Mouse (Mus musculus): ENCODE results near the gene Uaca. TPM values are rescaled to one million over a fixed set of nuclear protein-coding genes. Genes with fewer than 3 reads are reported as not detected.

Uaca gene
- polyA plus RNA-seq, 1 experiment from 2014 or later = 58.8 TPM

- Histone ChIP-seq H3K27ac (no peak overlapping the region), H3K4me2 (replicated peaks) (no peak overlapping the region), H3K4me3 (replicated peaks) (no peak overlapping the region), H3K9me3 (no peaks in the 10 kb centered on the region), H3K4me1 (replicated peaks) (0 out of 2 replicates have a peak, but pooled peaks cover 2% of the 10 kb centered on the region), H3K27me3 (replicated peaks) (no peaks in the 10 kb centered on the region), H3K9ac (no peak overlapping the region), H3K36me3 (peaks cover 27% of the 10 kb centered on the region)
- 87% methylated on average over 28 of the region's 28 CpGs for WGBS
- no peak for ATAC-seq
These were observed 76.7 kb downstream of the Uaca start for GRCm38 (mm10) chr9:60870919-60871503.

GRCm38 (mm10) chr9:60873257-60874054, 79.1 kb downstream of the Uaca start:
- H3K9ac ChIP-seq = no peak overlapping the region
- no peak overlapping the region for H3K4me3 ChIP-seq (replicated peaks)
- H3K9me3 ChIP-seq = no peaks in the 10 kb centered on the region
- ATAC-seq = no peak
- no peak overlapping the region for H3K4me2 ChIP-seq (replicated peaks)
- 79% methylated on average over 13 of the region's 13 CpGs for WGBS
- H3K4me1 ChIP-seq (replicated peaks) = 0 out of 2 replicates have a peak, but pooled peaks cover 2% of the 10 kb centered on the region
- no peaks in the 10 kb centered on the region for H3K27me3 ChIP-seq (replicated peaks)
- H3K36me3 ChIP-seq = peaks cover 30% of the 10 kb centered on the region
- H3K27ac ChIP-seq = peak overlapping the region; percentile 36; the same call in 1 of the 2 replicates

GRCm38 (mm10) chr9:60874055-60874392, 79.7 kb downstream of the Uaca start:
- Histone ChIP-seq H3K27me3 (replicated peaks) (no peaks in the 10 kb centered on the region), H3K4me1 (replicated peaks) (0 out of 2 replicates have a peak, but pooled peaks cover 2% of the 10 kb centered on the region), H3K4me3 (replicated peaks) (no peak overlapping the region), H3K9me3 (no peaks in the 10 kb centered on the region), H3K4me2 (replicated peaks) (no peak overlapping the region), H3K27ac (peak overlapping the region; percentile 36; the same call in 1 of the 2 replicates), H3K36me3 (peaks cover 33% of the 10 kb centered on the region), H3K9ac (no peak overlapping the region)
- ATAC-seq = peak; percentile 41; the same call in 1 of the 2 replicates
- whole genome bisulfite sequencing = 82% methylated on average over 8 of the region's 8 CpGs

GRCm38 (mm10) chr9:60876085-60876484, 81.7 kb downstream of the Uaca start:
- WGBS = 93% methylated on average over 9 of the region's 9 CpGs

GRCm38 (mm10) chr9:60876531-60876930, 82.2 kb downstream of the Uaca start:
- H3K9me3 ChIP-seq = no peaks in the 10 kb centered on the region
- no peak overlapping the region for H3K4me3 ChIP-seq (replicated peaks)
- no peaks in the 10 kb centered on the region for H3K27me3 ChIP-seq (replicated peaks)
- no peak overlapping the region for H3K27ac ChIP-seq
- H3K4me2 ChIP-seq (replicated peaks) = no peak overlapping the region
- 0 out of 2 replicates have a peak, but pooled peaks cover 2% of the 10 kb centered on the region for H3K4me1 ChIP-seq (replicated peaks)
- no peak overlapping the region for H3K9ac ChIP-seq
- peaks cover 24% of the 10 kb centered on the region for H3K36me3 ChIP-seq
- ATAC-seq = no peak
- 84% methylated on average over 8 of the region's 8 CpGs for WGBS

More at GRCm38 (mm10) chr9:60876085-60876484, 81.7 kb downstream of the Uaca start:
- no peaks in the 10 kb centered on the region for H3K27me3 ChIP-seq (replicated peaks)
- no peak overlapping the region for H3K4me3 ChIP-seq (replicated peaks)
- H3K4me2 ChIP-seq (replicated peaks) = no peak overlapping the region
- H3K27ac ChIP-seq = no peak overlapping the region
- H3K9ac ChIP-seq = no peak overlapping the region
- H3K9me3 ChIP-seq = no peaks in the 10 kb centered on the region
- ATAC-seq = no peak
- 0 out of 2 replicates have a peak, but pooled peaks cover 2% of the 10 kb centered on the region for H3K4me1 ChIP-seq (replicated peaks)
- peaks cover 29% of the 10 kb centered on the region for H3K36me3 ChIP-seq

GRCm38 (mm10) chr9:60878051-60878557, 83.8 kb downstream of the Uaca start:
- H3K4me2 ChIP-seq (replicated peaks) = no peak overlapping the region
- H3K9me3 ChIP-seq = no peaks in the 10 kb centered on the region
- H3K27ac ChIP-seq = no peak overlapping the region
- 0 out of 2 replicates have a peak, but pooled peaks cover 2% of the 10 kb centered on the region for H3K4me1 ChIP-seq (replicated peaks)
- no peak overlapping the region for H3K9ac ChIP-seq
- peaks cover 22% of the 10 kb centered on the region for H3K36me3 ChIP-seq
- no peak for ATAC-seq
- WGBS = 86% methylated on average over 8 of the region's 8 CpGs
- no peak overlapping the region for H3K4me3 ChIP-seq (replicated peaks)
- no peaks in the 10 kb centered on the region for H3K27me3 ChIP-seq (replicated peaks)

GRCm38 (mm10) chr9:60878630-60879029, 84.3 kb downstream of the Uaca start:
- 90% methylated on average over 3 of the region's 3 CpGs for WGBS

GRCm38 (mm10) chr9:60885148-60885547, 90.8 kb downstream of the Uaca start:
- Histone ChIP-seq H3K9me3 (no peaks in the 10 kb centered on the region), H3K36me3 (peaks cover 6% of the 10 kb centered on the region), H3K27me3 (replicated peaks) (no peaks in the 10 kb centered on the region), H3K9ac (no peak overlapping the region), H3K4me1 (replicated peaks) (peaks cover 2% of the 10 kb centered on the region; the same call in 1 of the 2 replicates), H3K4me2 (replicated peaks) (no peak overlapping the region), H3K4me3 (replicated peaks) (no peak overlapping the region), H3K27ac (no peak overlapping the region)
- WGBS = 74% methylated on average over 6 of the region's 6 CpGs
- ATAC-seq = no peak

More at GRCm38 (mm10) chr9:60878630-60879029, 84.3 kb downstream of the Uaca start:
- H3K9me3 ChIP-seq = no peaks in the 10 kb centered on the region
- H3K36me3 ChIP-seq = peaks cover 22% of the 10 kb centered on the region
- no peak overlapping the region for H3K27ac ChIP-seq
- no peak overlapping the region for H3K4me2 ChIP-seq (replicated peaks)
- H3K4me1 ChIP-seq (replicated peaks) = 0 out of 2 replicates have a peak, but pooled peaks cover 2% of the 10 kb centered on the region
- no peaks in the 10 kb centered on the region for H3K27me3 ChIP-seq (replicated peaks)
- no peak overlapping the region for H3K4me3 ChIP-seq (replicated peaks)
- no peak overlapping the region for H3K9ac ChIP-seq
- no peak for ATAC-seq

GRCm38 (mm10) chr9:60886431-60887371, 92.4 kb downstream of the Uaca start:
- Histone ChIP-seq H3K27ac (peak overlapping the region; percentile 60), H3K4me2 (replicated peaks) (no peak overlapping the region), H3K4me1 (replicated peaks) (peaks cover 2% of the 10 kb centered on the region; the same call in 1 of the 2 replicates), H3K36me3 (no peaks in the 10 kb centered on the region), H3K4me3 (replicated peaks) (no peak overlapping the region), H3K9me3 (no peaks in the 10 kb centered on the region), H3K27me3 (replicated peaks) (no peaks in the 10 kb centered on the region), H3K9ac (no peak overlapping the region)
- no peak; the same call in 1 of the 2 replicates for ATAC-seq
- WGBS = 54% methylated on average over 18 of the region's 18 CpGs

GRCm38 (mm10) chr9:60887389-60887811, 93.1 kb downstream of the Uaca start:
- Histone ChIP-seq H3K27ac (peak overlapping the region; percentile 52; the same call in 1 of the 2 replicates), H3K4me3 (replicated peaks) (no peak overlapping the region), H3K36me3 (no peaks in the 10 kb centered on the region), H3K9ac (no peak overlapping the region), H3K9me3 (no peaks in the 10 kb centered on the region), H3K4me2 (replicated peaks) (no peak overlapping the region), H3K27me3 (replicated peaks) (no peaks in the 10 kb centered on the region), H3K4me1 (replicated peaks) (peaks cover 2% of the 10 kb centered on the region; the same call in 1 of the 2 replicates)
- peak; percentile 73 for ATAC-seq
- 48% methylated on average over 9 of the region's 9 CpGs for WGBS

- 83% methylated on average over 6 of the region's 6 CpGs for WGBS
- no peak for ATAC-seq
- Histone ChIP-seq H3K4me3 (replicated peaks) (no peak overlapping the region), H3K27ac (no peak overlapping the region), H3K27me3 (replicated peaks) (no peaks in the 10 kb centered on the region), H3K36me3 (no peaks in the 10 kb centered on the region), H3K9ac (no peak overlapping the region), H3K4me2 (replicated peaks) (no peak overlapping the region), H3K4me1 (replicated peaks) (0 out of 2 replicates have a peak, but pooled peaks cover 1% of the 10 kb centered on the region), H3K9me3 (no peaks in the 10 kb centered on the region)
These were observed 99.2 kb downstream of the Uaca start for GRCm38 (mm10) chr9:60893511-60893910.

Data from intestine, embryonic 15.5 days (tissue).